Mouse (Mus musculus): ENCODE measurements around the gene Ccdc130. TPM values are rescaled to one million over a fixed set of nuclear protein-coding genes. Genes with fewer than 3 reads are reported as not detected.

Ccdc130 gene
- total RNA-seq, 1 experiment from 2014 or later: 9.8 TPM

Other genes starting within 250 kb of the Ccdc130 start
- gene Palm3, start 248.9 kb downstream of the Ccdc130 start, total RNA-seq (2017): not detected in 2 replicates
- gene Il27ra, start 227.8 kb downstream of the Ccdc130 start, total RNA-seq (2017): 5.5 and 7.5 TPM in 2 replicates
- not detected in 2 replicates for gene Rln3, start 225.4 kb downstream of the Ccdc130 start, total RNA-seq (2017)
- gene Gm10643, start 205.2 kb downstream of the Ccdc130 start, total RNA-seq (2017): 2.9 and 4.8 TPM in 2 replicates
- 3.1 and 5.3 TPM in 2 replicates for gene Rfx1, start 203.5 kb downstream of the Ccdc130 start, total RNA-seq (2017)
- gene Dcaf15, start 165.6 kb downstream of the Ccdc130 start, total RNA-seq (2017): 10.2 and 18.9 TPM in 2 replicates
- gene Podnl1, start 144.4 kb downstream of the Ccdc130 start, total RNA-seq (2017): not detected in 2 replicates
- gene Cc2d1a, start 122.4 kb downstream of the Ccdc130 start, total RNA-seq (2017): 3.9 and 6.2 TPM in 2 replicates
- 1.3 and 1.7 TPM in 2 replicates for gene 4930432K21Rik, start 122.4 kb downstream of the Ccdc130 start, total RNA-seq (2017)
- not detected in 2 replicates for gene Nanos3, start 85.2 kb downstream of the Ccdc130 start, total RNA-seq (2017)
- gene Zswim4, start 33.3 kb downstream of the Ccdc130 start, total RNA-seq (2017): 6.9 and 8.2 TPM in 2 replicates
- 55.9 and 70.9 TPM in 2 replicates for gene D8Ertd738e, start 20.7 kb downstream of the Ccdc130 start, total RNA-seq (2017)
- 11.9 and 18.7 TPM in 2 replicates for gene Mri1, start 13.1 kb downstream of the Ccdc130 start, total RNA-seq (2017)
- gene Cacna1a, start 118.1 kb upstream of the Ccdc130 start, total RNA-seq (2017): 0.18 TPM in 1 of 2 replicates, not detected in the other